Mouse (Mus musculus) neural tube, embryonic 11.5 days (tissue): ENCODE measurements around the gene Srpr. TPM values are rescaled to one million over a fixed set of nuclear protein-coding genes. Genes with fewer than 3 reads are reported as not detected.
A peak's percentile ranks its signal among the peaks of the same experiment; 100 is the strongest.

Experiments used
- ATAC-seq: fragments of 200-750 bp; cut with Nextera tagmentation; 2 replicates; pipeline ENCODE4 v1.8.0; 2017; ENCODE audit warnings: moderate number of reproducible peaks, mild to moderate bottlenecking, moderate TSS enrichment, moderate library complexity; ENCODE audit not compliant: insufficient read depth, low FRiP score, low TSS enrichment
- DNase-seq: peaks from one replicate; pipeline ENCODE4 v3.0.0-alpha.2; 2015; ENCODE audit warnings: low spot score
- H3K27ac ChIP-seq: fragments of 300-500 bp; sonication (generic); 2 replicates; pipeline ENCODE4 v1.5.1; 2014; ENCODE audit warnings: low read depth, mild to moderate bottlenecking, low read length
- H3K27me3 ChIP-seq: fragments of 300-500 bp; sonication (generic); 2 replicates; pipeline ENCODE4 v1.6.1; 2014; ENCODE audit warnings: mild to moderate bottlenecking, low read length, mixed read lengths; ENCODE audit not compliant: control insufficient read depth, insufficient read depth
- H3K36me3 ChIP-seq: fragments of 300-500 bp; sonication (generic); 2 replicates; pipeline ENCODE4 v1.6.1; 2014; ENCODE audit warnings: mild to moderate bottlenecking, low read length, moderate library complexity, mixed read lengths; ENCODE audit not compliant: control insufficient read depth, insufficient read depth
- H3K4me1 ChIP-seq: fragments of 300-500 bp; sonication (generic); 2 replicates; pipeline ENCODE4 v1.6.1; 2014; ENCODE audit warnings: low read length, mixed read lengths; ENCODE audit not compliant: control insufficient read depth, insufficient read depth
- H3K4me2 ChIP-seq: fragments of 300-500 bp; sonication (generic); 2 replicates; pipeline ENCODE4 v1.6.1; 2014; ENCODE audit warnings: low read depth, mild to moderate bottlenecking, moderate library complexity
- H3K4me3 ChIP-seq: fragments of 300-500 bp; sonication (generic); 2 replicates; pipeline ENCODE4 v1.5.1; 2014; ENCODE audit warnings: low read depth, low read length
- H3K9ac ChIP-seq: fragments of 300-500 bp; sonication (generic); 2 replicates; pipeline ENCODE4 v1.6.1; 2014; ENCODE audit warnings: mild to moderate bottlenecking, low read length
- H3K9me3 ChIP-seq: fragments of 300-500 bp; sonication (generic); 2 replicates; pipeline ENCODE4 v1.6.1; 2016; ENCODE audit warnings: low read length; ENCODE audit not compliant: control insufficient read depth
- WGBS: fragments of 180-500 bp; shearing (Covaris S2); extraction: QIAGEN DNeasy Blood & Tissue Kit; methylation state at CpG from one replicate; pipeline ENCODE4 v1.1.7; 2014; 5-methylcytosine and 5-hydroxymethylcytosine counted together
- polyA plus RNA-seq: library from polyadenylated mRNA; unstranded; fragments of >200 nt; fragmentation: Nextera tagmentation; extraction: Ambion mirVana; gene quantifications from 2 replicates; pipeline ENCODE4 v1.2.1, GENCODE M21; 2014

The Srpr gene
- polyA plus RNA-seq, 1 experiment from 2014 or later, result 105 TPM

GRCm38 (mm10) chr9:35223466-35223865 lies 23.5 kb downstream of the Srpr start:
- H3K9ac ChIP-seq, result no peak overlapping the region
- ATAC-seq, result no peak
- H3K4me2 ChIP-seq, result no peak overlapping the region
- no peaks in the 10 kb centered on the region for H3K27me3 ChIP-seq
- peaks cover 7% of the 10 kb centered on the region for H3K36me3 ChIP-seq
- no peaks in the 10 kb centered on the region for H3K9me3 ChIP-seq
- no peak overlapping the region for H3K27ac ChIP-seq
- H3K4me3 ChIP-seq, result no peak overlapping the region
- 95% methylated on average over 3 of the region's 3 CpGs for WGBS
- no peak for DNase-seq
- no peaks in the 10 kb centered on the region for H3K4me1 ChIP-seq

- Histone ChIP-seq H3K4me3 (no peak overlapping the region), H3K9me3 (no peaks in the 10 kb centered on the region), H3K4me1 (no peaks in the 10 kb centered on the region), H3K27ac (no peak overlapping the region), H3K36me3 (0 out of 2 replicates have a peak, but pooled peaks cover 2% of the 10 kb centered on the region), H3K27me3 (no peaks in the 10 kb centered on the region), H3K4me2 (no peak overlapping the region), H3K9ac (no peak overlapping the region)
- ATAC-seq (no peak), DNase-seq (no peak)
- 87% methylated on average over 3 of the region's 3 CpGs for WGBS
Observed at GRCm38 (mm10) chr9:35228671-35229070, 28.7 kb downstream of the Srpr start.

GRCm38 (mm10) chr9:35235996-35236395 lies 36.0 kb downstream of the Srpr start:
- Histone ChIP-seq H3K9me3 (no peaks in the 10 kb centered on the region), H3K4me2 (no peak overlapping the region), H3K9ac (no peak overlapping the region), H3K4me3 (no peak overlapping the region), H3K4me1 (no peaks in the 10 kb centered on the region), H3K27ac (no peak overlapping the region), H3K36me3 (no peaks in the 10 kb centered on the region; the same call in 1 of the 2 replicates), H3K27me3 (no peaks in the 10 kb centered on the region)
- 51% methylated on average over 3 of the region's 3 CpGs for WGBS
- DNase-seq, result no peak
- ATAC-seq, result no peak

GRCm38 (mm10) chr9:35238371-35238770 lies 38.4 kb downstream of the Srpr start:
- Histone ChIP-seq H3K4me2 (no peak overlapping the region), H3K36me3 (no peaks in the 10 kb centered on the region; the same call in 1 of the 2 replicates), H3K9ac (no peak overlapping the region), H3K27me3 (no peaks in the 10 kb centered on the region), H3K4me1 (no peaks in the 10 kb centered on the region), H3K9me3 (no peaks in the 10 kb centered on the region), H3K27ac (no peak overlapping the region), H3K4me3 (no peak overlapping the region)
- 95% methylated on average over 1 of the region's 1 CpGs for WGBS
- DNase-seq (no peak), ATAC-seq (no peak)

DNA sequence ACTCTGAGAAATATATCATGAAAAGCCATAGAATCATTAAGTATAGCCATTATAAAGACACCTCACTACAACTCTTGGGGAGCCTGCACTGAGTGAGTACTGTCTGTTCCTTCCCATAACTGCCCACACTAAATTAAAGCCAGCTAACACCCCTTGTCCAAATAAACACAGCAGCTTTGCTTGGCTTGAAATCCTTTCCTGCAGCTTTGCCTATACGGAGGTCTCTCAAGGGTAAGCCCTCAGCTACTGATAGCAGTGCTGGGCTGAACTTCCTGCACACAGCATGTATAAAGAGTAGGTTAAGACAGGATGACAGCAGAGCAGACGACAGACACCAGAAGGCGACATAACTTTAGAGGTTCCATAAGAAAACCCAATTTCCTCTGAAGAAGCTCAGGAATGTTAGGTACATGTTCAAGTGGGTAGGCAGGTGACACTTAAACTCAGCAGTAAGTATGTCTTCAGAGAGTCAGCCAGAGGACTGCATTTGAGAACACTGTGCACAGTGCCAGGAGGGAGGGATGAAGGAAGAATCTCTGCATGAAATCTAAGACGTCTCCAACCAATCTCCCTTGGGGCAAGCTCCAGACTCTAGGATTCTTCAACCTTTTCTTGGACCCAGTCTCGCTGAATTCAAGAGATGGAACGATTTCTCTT lies 39.1 kb downstream of the Srpr start:
- Histone ChIP-seq H3K9me3 (no peaks in the 10 kb centered on the region), H3K27ac (no peak overlapping the region), H3K36me3 (no peaks in the 10 kb centered on the region; the same call in 1 of the 2 replicates), H3K4me2 (no peak overlapping the region), H3K27me3 (no peaks in the 10 kb centered on the region), H3K4me1 (no peaks in the 10 kb centered on the region), H3K4me3 (no peak overlapping the region), H3K9ac (no peak overlapping the region)
- DNase-seq, result peak; percentile 12
- ATAC-seq, result no peak
- WGBS, result 75% methylated on average over 6 of the region's 6 CpGs

DNA sequence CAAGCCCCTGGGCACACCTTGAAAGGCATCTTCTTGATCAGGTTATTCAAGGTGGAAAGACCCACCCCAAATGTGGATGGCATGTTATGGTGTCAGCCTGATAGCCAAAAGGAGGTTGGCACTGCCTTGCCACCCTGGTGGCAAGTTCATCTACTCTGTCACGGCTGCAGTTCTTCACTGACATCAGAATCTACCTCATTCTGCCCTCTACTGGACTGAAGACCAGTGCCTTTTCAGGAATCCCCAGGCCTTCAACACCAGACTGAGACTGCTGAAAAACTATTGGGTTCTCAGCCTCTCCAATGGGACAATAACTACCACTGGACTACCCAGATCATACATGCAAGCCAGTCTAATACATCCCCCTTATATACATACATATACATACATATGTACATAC lies 39.8 kb downstream of the Srpr start:
- Histone ChIP-seq H3K27ac (no peak overlapping the region), H3K9me3 (no peaks in the 10 kb centered on the region), H3K9ac (no peak overlapping the region), H3K4me1 (no peaks in the 10 kb centered on the region), H3K36me3 (no peaks in the 10 kb centered on the region), H3K27me3 (no peaks in the 10 kb centered on the region), H3K4me3 (no peak overlapping the region), H3K4me2 (no peak overlapping the region)
- DNase-seq (no peak), ATAC-seq (no peak)
- WGBS, result 81% methylated on average over 1 of the region's 1 CpGs

GRCm38 (mm10) chr9:35247405-35247804 lies 47.4 kb downstream of the Srpr start:
- Histone ChIP-seq H3K4me1 (no peaks in the 10 kb centered on the region), H3K9me3 (no peaks in the 10 kb centered on the region), H3K27ac (no peak overlapping the region), H3K4me3 (no peak overlapping the region), H3K9ac (no peak overlapping the region), H3K4me2 (no peak overlapping the region), H3K36me3 (no peaks in the 10 kb centered on the region), H3K27me3 (no peaks in the 10 kb centered on the region)
- no peak for DNase-seq
- WGBS, result 89% methylated on average over 2 of the region's 2 CpGs
- ATAC-seq, result no peak

GRCm38 (mm10) chr9:35249476-35249875 lies 49.5 kb downstream of the Srpr start:
- DNase-seq, result no peak
- H3K27ac ChIP-seq, result no peak overlapping the region
- no peaks in the 10 kb centered on the region for H3K4me1 ChIP-seq
- H3K27me3 ChIP-seq, result no peaks in the 10 kb centered on the region
- no peak overlapping the region for H3K4me3 ChIP-seq
- no peak for ATAC-seq
- H3K36me3 ChIP-seq, result no peaks in the 10 kb centered on the region
- no peaks in the 10 kb centered on the region for H3K9me3 ChIP-seq
- H3K9ac ChIP-seq, result no peak overlapping the region
- no peak overlapping the region for H3K4me2 ChIP-seq

- Histone ChIP-seq H3K9ac (no peak overlapping the region), H3K27ac (no peak overlapping the region), H3K4me2 (no peak overlapping the region), H3K4me1 (no peaks in the 10 kb centered on the region), H3K27me3 (no peaks in the 10 kb centered on the region), H3K9me3 (no peaks in the 10 kb centered on the region), H3K36me3 (no peaks in the 10 kb centered on the region), H3K4me3 (no peak overlapping the region)
- DNase-seq (no peak), ATAC-seq (no peak)
- WGBS, result 96% methylated on average over 7 of the region's 7 CpGs
Observed at GRCm38 (mm10) chr9:35257365-35257764, 57.4 kb downstream of the Srpr start.
